Mouse (Mus musculus) adrenal gland, adult (tissue): ENCODE measurements around the gene Cbfa2t3.

Source experiments
- DNase-seq, 2 experiments: peaks; one replicate each; pipeline ENCODE4 v3.0.0; 2022 to 2023; ENCODE audit warnings: low spot score in 1 of 2; ENCODE audit not compliant: inconsistent age in 2 of 2

The Cbfa2t3 gene

GRCm38 (mm10) chr8:122611295-122612133 is 87.4 kb downstream of the Cbfa2t3 start, which contains the start of the genes Galns and Trappc2l:
Galns (minus strand) TSS chr8:122611463.
Trappc2l (plus strand) TSS chr8:122611640.
- peak; percentile 97 to 98 for DNase-seq

GRCm38 (mm10) chr8:122610612-122611277 is 88.2 kb downstream of the Cbfa2t3 start:
- DNase-seq: no peak

GRCm38 (mm10) chr8:122610209-122610608 is 88.7 kb downstream of the Cbfa2t3 start:
- no peak for DNase-seq

GRCm38 (mm10) chr8:122606810-122607209 is 92.1 kb downstream of the Cbfa2t3 start:
- no peak for DNase-seq

- no peak for DNase-seq
Observed at GRCm38 (mm10) chr8:122605367-122605766, 93.5 kb downstream of the Cbfa2t3 start.

GRCm38 (mm10) chr8:122604640-122605039 is 94.3 kb downstream of the Cbfa2t3 start:
- DNase-seq: no peak

- no peak for DNase-seq
Observed at GRCm38 (mm10) chr8:122600666-122601065, 98.2 kb downstream of the Cbfa2t3 start.

- no peak for DNase-seq
Observed at GRCm38 (mm10) chr8:122596031-122596430, 102.9 kb downstream of the Cbfa2t3 start.

GRCm38 (mm10) chr8:122593783-122594507 is 105.0 kb downstream of the Cbfa2t3 start:
- DNase-seq: no peak

- no peak for DNase-seq
Observed at GRCm38 (mm10) chr8:122593240-122593639, 105.7 kb downstream of the Cbfa2t3 start.

GRCm38 (mm10) chr8:122586749-122587148 is 112.2 kb downstream of the Cbfa2t3 start:
- no peak for DNase-seq

- no peak for DNase-seq
Observed at GRCm38 (mm10) chr8:122586171-122586570, 112.7 kb downstream of the Cbfa2t3 start.

- peak; percentile 68 to 76 for DNase-seq
Observed at GRCm38 (mm10) chr8:122585411-122585891, 113.5 kb downstream of the Cbfa2t3 start.

- DNase-seq: no peak
Observed at GRCm38 (mm10) chr8:122584981-122585380, 113.9 kb downstream of the Cbfa2t3 start.

GRCm38 (mm10) chr8:122580926-122581325 is 118.0 kb downstream of the Cbfa2t3 start:
- no peak for DNase-seq

GRCm38 (mm10) chr8:122579196-122579595 is 119.7 kb downstream of the Cbfa2t3 start:
- no peak for DNase-seq

GRCm38 (mm10) chr8:122577116-122577515 is 121.8 kb downstream of the Cbfa2t3 start:
- no peak for DNase-seq

GRCm38 (mm10) chr8:122576648-122577022 is 122.3 kb downstream of the Cbfa2t3 start, which contains the start of gene Aprt:
Aprt (minus strand) TSS chr8:122576909.
- DNase-seq: peak; percentile 97 to 99

- no peak for DNase-seq
Observed at GRCm38 (mm10) chr8:122575735-122576647, 122.9 kb downstream of the Cbfa2t3 start.

- DNase-seq: no peak
Observed at GRCm38 (mm10) chr8:122575286-122575685, 123.6 kb downstream of the Cbfa2t3 start.
